Mouse (Mus musculus): ENCODE results near the gene Bmf. TPM values are rescaled to one million over a fixed set of nuclear protein-coding genes. Genes with fewer than 3 reads are reported as not detected.

Bmf gene
- polyA plus RNA-seq, 1 experiment: 15.8 TPM

- DNase-seq (ENCODE audit: low read depth): no peak
These were observed 36.8 kb downstream of the Bmf start for GRCm38 (mm10) chr2:118512418-118513377.

DNA sequence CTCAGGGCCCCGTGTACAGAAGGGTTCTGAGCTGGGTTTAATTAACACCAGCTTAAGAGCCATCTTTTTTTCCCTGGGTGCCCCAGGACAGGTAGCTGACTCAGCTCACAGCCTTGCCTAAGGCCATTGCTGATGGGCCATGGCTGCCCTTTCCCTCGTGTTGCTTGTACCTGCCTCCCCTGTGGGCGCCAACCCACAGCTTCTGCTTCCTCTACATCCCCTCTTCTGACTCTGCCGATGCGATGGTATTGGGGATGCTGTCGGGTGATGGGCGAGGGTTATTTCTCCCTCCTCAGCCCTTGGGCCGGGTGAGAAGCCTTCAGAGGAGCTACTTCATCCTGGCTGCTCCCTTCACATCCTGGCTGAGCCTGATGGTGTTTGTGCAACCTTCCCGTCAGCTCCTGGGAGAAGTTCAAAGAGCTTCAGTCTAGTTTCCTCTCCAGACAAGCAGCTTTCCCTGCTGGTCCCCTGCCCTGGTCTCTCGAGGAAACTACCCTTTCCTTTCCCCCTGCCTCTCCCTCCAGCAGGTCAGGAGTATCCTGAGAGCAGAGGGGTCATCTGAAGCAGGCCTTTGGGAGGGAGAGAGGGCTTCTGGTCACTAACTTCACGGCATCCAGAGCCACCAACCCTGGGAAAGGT is 37.6 kb downstream of the Bmf start:
- no peak for DNase-seq (ENCODE audit: low read depth)

DNA sequence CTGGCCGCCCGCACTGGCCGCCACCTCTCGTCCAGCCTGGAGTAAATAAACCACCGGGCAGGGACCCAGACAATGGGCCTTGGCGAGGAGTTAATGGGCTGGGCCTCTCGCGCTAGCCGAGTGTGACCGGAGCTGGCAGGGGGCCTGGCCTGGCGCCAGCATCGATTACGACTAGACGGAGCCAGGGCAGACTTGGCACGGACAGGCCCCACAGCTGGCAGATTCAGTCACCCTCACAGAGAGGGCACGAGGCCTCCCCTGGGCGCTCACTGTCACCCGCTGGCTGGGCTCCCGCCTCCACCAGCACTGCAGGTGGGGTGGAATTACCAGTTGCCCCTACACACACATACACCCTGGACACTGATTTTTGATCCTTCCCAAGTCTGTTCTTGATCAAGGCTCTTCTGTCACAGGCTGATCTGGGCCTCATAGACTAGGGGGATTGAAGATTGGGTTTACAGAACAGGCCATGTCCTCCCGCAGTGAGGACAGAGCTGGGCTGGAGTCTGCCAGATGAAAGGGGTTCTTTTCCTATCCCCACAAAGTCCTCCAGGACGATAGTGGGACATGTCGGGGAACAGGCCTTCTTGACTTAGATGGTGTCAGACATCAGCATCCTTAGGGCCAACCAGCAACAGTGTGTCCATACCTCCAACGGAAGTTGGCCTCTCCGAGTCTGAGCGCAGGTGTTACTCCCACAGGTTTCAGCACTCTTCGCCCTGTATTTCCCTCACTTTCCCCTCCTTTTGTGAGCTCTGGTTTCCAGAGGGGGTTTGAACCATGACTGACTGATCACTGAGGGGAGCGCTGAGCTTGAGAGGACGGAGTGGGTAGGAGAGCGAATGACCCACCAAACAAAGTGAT is 38.8 kb downstream of the Bmf start:
- DNase-seq (ENCODE audit: low read depth): no peak

DNA sequence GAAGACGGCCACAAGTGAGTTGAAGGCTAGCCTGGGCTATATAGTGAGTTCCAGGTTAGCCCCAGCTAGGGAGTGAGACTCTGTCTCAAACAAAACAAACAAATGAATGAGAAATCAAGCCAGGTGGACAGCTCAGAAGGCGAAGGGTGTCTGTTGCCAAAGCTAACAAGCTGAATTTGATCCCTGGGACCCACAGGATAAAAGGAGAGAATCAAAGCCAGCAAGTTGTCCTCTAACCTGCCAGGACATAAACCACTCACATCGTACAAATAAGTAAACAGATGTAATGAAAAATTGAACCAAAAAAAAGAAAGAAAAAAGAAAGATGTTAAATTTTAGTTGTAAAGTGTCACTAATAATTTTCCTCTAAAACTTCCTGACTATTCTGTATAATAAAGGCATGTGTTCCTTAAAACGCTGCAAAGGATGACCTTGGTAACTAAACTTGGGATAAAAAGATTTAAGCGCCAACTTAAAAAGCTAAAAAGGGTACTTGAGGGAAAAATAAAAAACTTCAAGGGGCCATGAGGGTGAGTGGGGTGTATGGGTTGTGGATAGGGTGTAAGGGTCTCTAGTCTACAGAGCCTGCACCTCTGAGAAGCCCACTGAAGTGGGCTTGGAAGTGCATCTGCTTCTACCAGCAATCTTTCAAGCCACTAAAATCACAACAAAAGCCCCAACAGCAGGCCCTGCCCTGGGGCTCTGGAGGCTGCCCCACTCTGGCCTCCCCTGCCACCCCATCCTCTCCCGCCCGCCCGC is 39.6 kb downstream of the Bmf start:
- no peak for DNase-seq (ENCODE audit: low read depth)

GRCm38 (mm10) chr2:118507126-118507525 is 42.4 kb downstream of the Bmf start:
- no peak for DNase-seq (ENCODE audit: low read depth)

DNA sequence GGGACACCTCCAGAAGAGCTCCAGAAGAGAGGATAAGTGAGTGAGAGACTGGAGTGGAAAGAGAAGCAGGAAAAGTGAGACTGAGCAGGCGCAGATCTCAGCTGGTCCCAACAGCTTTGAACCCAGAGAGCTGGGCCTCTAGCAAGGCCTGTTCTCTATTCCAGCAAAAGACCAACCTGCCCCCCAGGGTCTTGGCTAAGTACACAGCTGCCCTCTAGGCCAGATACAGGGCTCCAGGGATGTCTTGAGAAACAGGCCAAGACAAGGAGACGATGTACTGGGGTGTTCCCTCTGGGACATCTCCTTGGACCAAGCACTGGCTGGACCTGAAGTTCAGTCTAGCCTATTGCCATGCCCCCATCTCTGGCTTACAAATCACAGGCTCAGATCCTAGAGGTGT is 49.3 kb downstream of the Bmf start:
- no peak for DNase-seq (ENCODE audit: low read depth)

- no peak for DNase-seq (ENCODE audit: low read depth)
These were observed 50.1 kb downstream of the Bmf start for GRCm38 (mm10) chr2:118499135-118499961.

DNA sequence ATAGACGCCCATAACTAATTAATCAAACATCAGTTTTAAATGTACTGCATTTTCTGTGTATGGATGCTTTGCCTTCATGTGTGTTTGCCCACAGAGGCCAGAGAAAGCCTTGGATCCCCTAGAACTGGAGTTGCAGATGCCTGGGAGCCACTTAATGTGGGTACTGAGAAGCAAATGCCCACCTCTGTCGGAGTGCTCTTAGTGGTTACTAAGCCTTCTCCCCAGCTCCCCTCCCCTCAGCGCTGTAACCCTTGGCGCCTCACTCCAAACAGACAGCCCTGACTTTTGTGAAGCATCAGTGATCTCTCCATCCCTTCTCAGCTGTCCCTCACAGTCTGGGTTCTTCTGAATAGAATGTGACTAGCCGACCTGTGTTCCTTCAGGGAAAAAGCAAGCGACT is 51.0 kb downstream of the Bmf start:
- DNase-seq (ENCODE audit: low read depth): no peak

- DNase-seq (ENCODE audit: low read depth): no peak
These were observed 51.6 kb downstream of the Bmf start for GRCm38 (mm10) chr2:118497890-118498289.

- DNase-seq (ENCODE audit: low read depth): no peak
These were observed 54.5 kb downstream of the Bmf start for GRCm38 (mm10) chr2:118495024-118495423.

DNA sequence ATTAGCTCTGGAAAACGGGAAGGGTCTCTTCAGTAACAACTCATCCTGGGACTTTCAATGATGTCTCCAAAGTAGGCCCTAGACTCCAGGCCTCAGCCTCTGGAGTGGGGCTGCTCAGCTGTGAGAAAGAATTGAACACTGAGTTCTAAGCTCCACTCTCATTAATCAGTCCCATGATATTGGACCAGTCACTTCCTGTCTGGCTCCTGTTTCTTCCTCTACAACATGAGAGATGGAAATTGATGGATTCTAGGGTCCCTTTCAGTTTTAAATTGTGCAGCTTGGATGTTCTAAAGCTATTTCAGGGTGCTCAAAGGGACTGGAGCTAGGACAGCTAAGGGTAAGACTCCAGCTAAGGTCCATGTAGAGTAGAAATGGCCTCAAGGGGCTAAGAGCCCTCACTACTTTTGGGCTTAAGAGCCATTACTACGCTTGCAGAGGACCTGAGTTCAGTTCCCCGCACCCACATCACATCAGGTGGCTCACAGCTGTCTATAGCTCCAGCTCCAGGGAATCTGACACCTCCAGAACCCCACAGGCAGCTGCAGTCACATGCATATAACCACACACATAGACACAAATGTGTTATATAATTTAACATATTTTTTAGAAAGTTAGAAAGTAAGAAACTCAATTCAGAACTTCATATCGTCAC is 57.6 kb downstream of the Bmf start:
- no peak for DNase-seq (ENCODE audit: low read depth)

DNA sequence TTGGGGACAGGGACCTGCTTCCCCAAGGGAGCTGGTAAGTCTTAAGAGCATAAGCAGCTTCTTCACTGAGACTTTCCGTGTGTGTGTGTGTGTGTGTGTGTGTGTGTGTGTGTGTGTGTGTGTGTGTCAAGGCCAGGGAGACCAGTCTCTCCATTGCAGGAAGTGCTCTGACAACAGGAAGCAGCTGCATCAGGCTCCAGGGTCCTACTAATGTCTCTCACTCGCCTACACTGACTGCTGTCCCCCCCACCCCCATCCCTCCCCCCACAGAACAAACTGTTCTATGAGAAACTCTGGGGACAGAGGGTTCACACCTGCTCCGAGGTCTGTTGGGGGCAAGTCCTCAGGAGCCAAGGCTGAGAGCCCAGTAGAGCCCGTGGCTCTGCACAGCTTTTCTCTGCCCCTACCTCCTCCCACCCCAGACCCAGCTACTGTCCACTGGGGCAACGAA is 58.2 kb downstream of the Bmf start:
- DNase-seq (ENCODE audit: low read depth): no peak

DNA sequence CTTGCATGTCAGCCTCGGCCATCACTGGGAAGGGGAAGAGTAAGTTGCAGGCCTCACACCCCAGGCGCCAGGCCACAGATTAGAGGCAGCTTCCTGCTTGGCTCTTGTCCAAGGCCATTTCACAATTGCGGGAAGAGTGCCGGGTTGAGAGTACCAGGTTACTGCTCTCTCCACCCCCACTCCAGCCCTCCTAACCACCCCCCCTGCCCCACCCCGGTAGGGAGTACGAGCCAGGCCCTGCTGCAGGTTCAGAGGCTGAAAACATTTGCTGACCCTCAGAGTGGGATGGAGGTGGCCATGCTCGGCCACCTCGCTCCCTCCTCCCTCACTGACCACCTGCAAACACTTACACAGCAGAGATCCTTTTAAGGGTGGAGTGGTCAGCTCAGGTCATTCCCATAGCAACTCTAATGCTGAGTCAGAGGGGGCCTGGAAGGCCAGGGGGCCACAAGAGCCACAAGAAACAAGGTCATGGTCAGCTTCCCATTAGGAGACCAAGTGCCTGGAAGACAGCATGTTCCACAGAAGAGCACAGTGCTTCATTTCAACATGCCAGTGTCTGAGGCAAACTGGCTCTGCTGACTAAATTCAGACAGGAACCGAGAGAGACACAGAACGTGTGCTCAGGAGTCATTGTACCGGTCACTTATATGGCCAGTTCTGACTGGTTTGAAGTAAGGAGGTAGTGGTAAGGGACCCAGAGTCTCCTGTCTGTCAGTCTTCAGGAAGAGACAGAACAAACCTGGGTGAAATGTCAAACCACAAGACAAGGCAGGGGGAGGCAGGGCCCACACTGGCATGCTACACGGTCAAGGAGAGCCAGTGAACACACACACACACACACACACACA is 59.0 kb downstream of the Bmf start:
- no peak for DNase-seq (ENCODE audit: low read depth)

DNA sequence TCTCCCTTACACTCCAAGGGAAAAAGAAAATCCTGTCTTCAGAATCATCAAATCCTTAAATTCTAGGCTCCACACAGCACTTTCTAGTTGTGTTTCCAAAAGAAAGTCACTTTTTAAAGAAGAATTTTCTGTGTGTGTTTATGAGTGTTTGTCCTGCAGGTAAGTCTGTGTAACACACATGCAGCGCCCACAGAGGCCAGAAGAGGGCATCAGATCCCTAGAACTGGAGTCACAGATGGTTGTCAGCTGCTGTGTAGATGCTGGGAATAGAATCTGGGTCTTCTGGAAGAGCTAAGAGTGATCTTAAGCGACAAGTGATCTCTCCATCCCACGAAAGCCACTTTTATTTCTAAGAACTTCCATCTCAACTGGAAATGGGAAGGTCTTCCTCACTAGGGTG is 61.7 kb downstream of the Bmf start:
- DNase-seq (ENCODE audit: low read depth): no peak

DNA sequence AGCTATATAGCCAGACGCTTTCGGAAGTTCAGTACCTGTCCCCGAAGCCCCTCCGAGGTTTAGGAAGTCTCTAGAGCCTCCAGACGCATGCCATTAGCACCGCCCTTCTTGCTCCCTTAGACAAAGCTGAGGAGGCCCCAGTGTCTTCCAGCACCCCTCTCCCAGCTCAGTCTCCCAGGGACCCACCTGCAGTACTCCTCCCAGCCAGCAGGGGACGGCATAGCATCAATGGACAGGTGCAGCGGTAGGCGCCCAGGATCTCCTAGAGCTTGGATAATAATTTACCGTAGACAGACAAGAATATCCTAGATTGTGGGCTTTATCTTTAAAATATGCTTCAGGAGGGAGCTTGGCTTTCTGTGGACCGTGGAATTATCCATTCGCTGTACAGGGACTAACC is 62.6 kb downstream of the Bmf start:
- no peak for DNase-seq (ENCODE audit: low read depth)

DNA sequence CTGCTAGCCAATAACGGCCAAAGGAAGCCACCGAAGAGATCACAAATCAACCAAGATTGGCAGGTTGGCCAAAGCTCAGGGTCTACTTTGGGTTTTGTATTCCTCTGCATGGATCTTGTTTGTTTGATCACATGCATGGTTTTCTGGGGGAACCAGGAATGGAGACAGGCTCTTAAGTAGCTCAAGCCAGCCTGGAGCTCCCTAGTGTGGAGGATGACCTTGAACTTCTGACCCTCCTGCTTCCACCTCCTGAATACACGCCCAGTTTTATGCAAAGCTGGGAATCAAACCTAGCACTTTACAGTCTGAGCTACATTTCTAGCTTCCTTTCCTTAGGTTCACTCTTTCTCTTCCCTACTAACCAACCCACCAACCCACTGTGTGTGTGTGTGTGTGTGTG is 64.1 kb downstream of the Bmf start:
- no peak for DNase-seq (ENCODE audit: low read depth)

DNA sequence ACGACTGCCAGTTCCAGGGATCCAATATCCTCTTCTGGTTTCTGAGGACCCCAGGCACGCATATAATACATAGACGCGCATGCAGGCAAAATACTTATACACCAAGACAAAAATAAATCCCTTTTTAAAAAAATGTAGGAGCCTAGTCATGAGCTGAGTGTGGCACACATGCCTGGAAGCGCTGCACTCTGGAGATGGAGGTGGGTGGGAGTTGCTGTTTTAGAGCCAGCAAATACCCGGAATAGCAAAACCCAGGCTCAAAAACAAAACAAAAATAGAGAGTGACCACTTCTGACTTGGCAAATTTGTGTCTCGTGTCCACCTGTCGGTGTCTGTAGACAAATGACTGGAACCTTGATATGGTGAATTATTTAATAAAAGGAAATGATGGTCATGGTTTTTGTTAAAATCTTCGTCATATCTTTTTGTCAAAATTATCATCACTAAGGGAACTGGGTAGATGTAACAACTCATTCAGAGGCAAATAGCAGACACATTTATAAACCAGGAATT is 65.0 kb downstream of the Bmf start:
- DNase-seq (ENCODE audit: low read depth): no peak

DNA sequence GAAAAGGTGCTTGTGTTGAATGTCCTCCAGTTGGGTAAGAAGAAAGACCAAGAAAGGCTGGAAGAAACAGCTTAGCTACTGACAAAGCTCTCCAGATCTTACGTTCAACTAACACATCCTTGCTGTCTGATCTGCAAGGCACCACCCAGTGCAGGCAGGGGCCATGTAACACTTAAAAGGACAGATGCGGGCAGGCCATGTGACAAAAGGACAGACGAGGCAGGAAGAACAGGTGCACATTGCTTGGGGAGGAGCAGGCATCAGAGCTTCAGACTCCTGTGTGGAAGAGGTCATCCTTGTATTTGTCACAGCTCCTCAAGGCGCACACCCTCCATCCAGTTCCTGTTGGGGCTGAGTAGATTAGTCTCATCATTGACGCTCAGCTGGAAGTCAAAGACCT is 66.5 kb downstream of the Bmf start:
- DNase-seq (ENCODE audit: low read depth): no peak

- no peak for DNase-seq (ENCODE audit: low read depth)
These were observed 68.6 kb downstream of the Bmf start for GRCm38 (mm10) chr2:118480886-118481285.

Data from gonadal fat pad, adult 2 months (tissue).